Mouse (Mus musculus) intestine, postnatal 0 days (tissue): Measurements from ENCODE around the gene Reg3g. TPM values are rescaled to one million over a fixed set of nuclear protein-coding genes. Genes with fewer than 3 reads are reported as not detected.

Experiments used
- ATAC-seq: fragments of 200-750 bp; cut with Nextera tagmentation; 2 replicates; pipeline ENCODE4 v1.8.0; 2017; ENCODE audit warnings: mild to moderate bottlenecking, moderate TSS enrichment, moderate library complexity
- H3K27ac ChIP-seq: fragments of 300-500 bp; sonication (generic); 2 replicates; pipeline ENCODE4 v1.5.1; 2014; ENCODE audit warnings: mild to moderate bottlenecking, low read depth, low read length, moderate library complexity
- H3K27me3 ChIP-seq: fragments of 300-500 bp; sonication (generic); replicated peaks from 2 replicates; pipeline ENCODE4 v1.6.1; 2014; ENCODE audit warnings: low read length, mixed read lengths; ENCODE audit not compliant: control insufficient read depth, insufficient read depth
- H3K36me3 ChIP-seq: fragments of 300-500 bp; sonication (generic); 2 replicates; pipeline ENCODE4 v1.6.1; 2014; ENCODE audit warnings: mild to moderate bottlenecking, moderate library complexity; ENCODE audit not compliant: control insufficient read depth, insufficient read depth
- H3K4me1 ChIP-seq: fragments of 300-500 bp; sonication (generic); replicated peaks from 2 replicates; pipeline ENCODE4 v1.6.1; 2014; ENCODE audit warnings: antibody characterized with exemption, low read length, mixed read lengths; ENCODE audit not compliant: control insufficient read depth, insufficient read depth
- H3K4me2 ChIP-seq: fragments of 300-500 bp; sonication (generic); replicated peaks from 2 replicates; pipeline ENCODE4 v1.6.1; 2014; ENCODE audit warnings: low read depth, mild to moderate bottlenecking, moderate library complexity
- H3K4me3 ChIP-seq: fragments of 300-500 bp; sonication (generic); 2 replicates; pipeline ENCODE4 v1.5.1; 2014; ENCODE audit warnings: low read depth, low read length
- H3K9ac ChIP-seq: fragments of 300-500 bp; sonication (generic); 2 replicates; pipeline ENCODE4 v1.6.1; 2014; ENCODE audit warnings: mild to moderate bottlenecking, low read depth, low read length
- H3K9me3 ChIP-seq: fragments of 300-500 bp; sonication (generic); 2 replicates; pipeline ENCODE4 v1.6.1; 2016; ENCODE audit warnings: mixed run types; ENCODE audit not compliant: control insufficient read depth
- CTCF ChIP-seq: sonication (generic); IDR thresholded peaks from 2 replicates; pipeline ENCODE4 v1.5.1; 2016; ENCODE audit warnings: low read depth, mild to moderate bottlenecking, control low read depth, antibody characterized with exemption, moderate library complexity
- WGBS: fragments of 180-500 bp; shearing (Covaris S2); extraction: QIAGEN DNeasy Blood & Tissue Kit; methylation state at CpG from one replicate; pipeline ENCODE4 v1.1.7; 2014; 5-methylcytosine and 5-hydroxymethylcytosine counted together
- polyA plus RNA-seq: library from polyadenylated mRNA; unstranded; fragments of >200 nt; fragmentation: Nextera tagmentation; extraction: Ambion mirVana; gene quantifications from 2 replicates; pipeline ENCODE4 v1.2.1, GENCODE M21; 2015

Gene Reg3g
- polyA plus RNA-seq, 1 experiment from 2014 or later: 7.8 TPM

DNA sequence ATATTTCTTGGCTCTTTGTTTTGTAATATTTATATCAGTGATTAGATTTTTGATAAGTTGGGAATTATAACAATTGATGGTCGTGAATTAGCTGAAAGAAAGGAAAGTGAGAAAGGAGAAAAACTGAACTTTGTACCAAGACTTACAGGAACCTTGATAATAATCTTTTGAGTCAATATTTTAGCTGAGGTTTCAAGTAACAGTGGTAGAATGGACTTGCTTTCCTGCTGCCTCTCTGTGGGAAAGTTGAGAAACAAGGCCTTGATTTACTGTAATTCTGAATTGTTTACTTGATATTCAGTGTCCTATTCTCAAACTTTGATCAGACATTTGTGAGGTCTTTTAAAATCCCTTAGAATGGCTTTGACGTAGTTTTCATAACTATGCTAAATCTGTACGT lies 615 bp upstream of the Reg3g start:
- H3K9me3 ChIP-seq: no peaks in the 10 kb centered on the region
- peak; percentile 45; the same call in 1 of the 2 replicates for ATAC-seq
- no peaks in the 10 kb centered on the region for H3K27me3 ChIP-seq
- H3K4me3 ChIP-seq: no peak overlapping the region
- H3K4me2 ChIP-seq: no peak overlapping the region
- no peak overlapping the region for H3K9ac ChIP-seq
- 36% methylated on average over 3 of the region's 3 CpGs for WGBS
- H3K36me3 ChIP-seq: no peaks in the 10 kb centered on the region
- no peaks in the 10 kb centered on the region for H3K4me1 ChIP-seq
- no peak overlapping the region for H3K27ac ChIP-seq
- TF ChIP-seq CTCF: no peak

GRCm38 (mm10) chr6:78463266-78463665 lies 5.4 kb downstream of the Reg3g start:
- Histone ChIP-seq H3K9ac (no peak overlapping the region), H3K27me3 (no peaks in the 10 kb centered on the region), H3K4me1 (no peaks in the 10 kb centered on the region), H3K9me3 (no peaks in the 10 kb centered on the region), H3K27ac (no peak overlapping the region), H3K36me3 (no peaks in the 10 kb centered on the region), H3K4me2 (no peak overlapping the region), H3K4me3 (no peak overlapping the region)
- WGBS: 67% methylated on average over 2 of the region's 2 CpGs
- TF ChIP-seq CTCF: peak; percentile 21; the same call in 1 of the 2 replicates
- no peak for ATAC-seq

- TF ChIP-seq CTCF: no peak
- Histone ChIP-seq H3K27ac (no peak overlapping the region), H3K36me3 (no peaks in the 10 kb centered on the region), H3K9me3 (no peaks in the 10 kb centered on the region), H3K4me2 (no peak overlapping the region), H3K27me3 (no peaks in the 10 kb centered on the region), H3K4me3 (no peak overlapping the region), H3K4me1 (no peaks in the 10 kb centered on the region), H3K9ac (no peak overlapping the region)
- 34% methylated on average over 2 of the region's 2 CpGs for WGBS
- peak; percentile 88 for ATAC-seq
Measured at GRCm38 (mm10) chr6:78462360-78462759, 6.3 kb downstream of the Reg3g start.

- ATAC-seq: no peak
- 49% methylated on average over 3 of the region's 3 CpGs for WGBS
- Histone ChIP-seq H3K9me3 (no peaks in the 10 kb centered on the region), H3K4me2 (no peak overlapping the region), H3K36me3 (no peaks in the 10 kb centered on the region), H3K4me1 (no peaks in the 10 kb centered on the region), H3K27ac (no peak overlapping the region), H3K27me3 (no peaks in the 10 kb centered on the region), H3K9ac (no peak overlapping the region), H3K4me3 (no peak overlapping the region)
- TF ChIP-seq CTCF: no peak
Measured at GRCm38 (mm10) chr6:78460191-78460825, 8.4 kb downstream of the Reg3g start.

DNA sequence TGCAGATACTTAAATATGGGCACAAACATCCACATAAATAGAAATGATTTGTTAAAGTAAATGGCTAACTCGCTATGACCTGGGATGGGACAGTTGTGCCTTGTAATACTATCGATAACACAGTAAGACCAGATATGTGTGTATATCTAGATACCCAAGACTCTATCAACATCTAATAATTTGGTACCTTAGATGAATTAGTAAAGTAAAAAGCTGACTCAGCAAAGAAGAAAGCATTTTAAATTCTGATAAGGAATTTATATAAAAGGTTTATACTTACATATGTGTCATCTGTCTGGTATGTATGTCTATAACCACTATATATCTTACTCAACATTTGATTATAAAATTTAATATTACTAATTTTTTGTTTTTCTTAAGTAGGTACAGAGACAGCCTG lies 15.9 kb downstream of the Reg3g start:
- no peak overlapping the region for H3K4me3 ChIP-seq
- no peaks in the 10 kb centered on the region for H3K27me3 ChIP-seq
- ATAC-seq: no peak
- H3K27ac ChIP-seq: no peak overlapping the region
- H3K36me3 ChIP-seq: no peaks in the 10 kb centered on the region
- no peak overlapping the region for H3K4me2 ChIP-seq
- H3K9me3 ChIP-seq: no peaks in the 10 kb centered on the region
- no peak for TF ChIP-seq CTCF
- no peaks in the 10 kb centered on the region for H3K4me1 ChIP-seq
- H3K9ac ChIP-seq: no peak overlapping the region
- WGBS: 93% methylated on average over 2 of the region's 2 CpGs

DNA sequence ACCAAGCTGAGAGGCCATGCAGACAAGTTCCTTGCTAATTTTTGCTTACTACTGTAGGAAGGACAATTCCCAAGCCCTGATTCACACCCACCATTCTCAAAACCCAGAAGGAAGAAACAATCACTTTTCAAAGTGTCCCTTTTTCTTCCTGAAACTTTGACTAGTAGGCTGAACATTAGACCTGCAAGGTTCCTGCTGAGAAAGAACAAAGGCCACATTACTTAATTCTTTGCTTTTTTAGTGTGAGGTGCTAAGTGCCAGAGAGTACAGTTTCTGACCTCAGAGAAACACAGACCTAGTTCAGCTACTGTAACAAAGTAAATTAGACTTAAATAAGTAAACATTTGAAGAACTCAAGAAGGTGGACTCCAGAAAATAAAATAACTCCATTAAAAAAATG lies 20.3 kb downstream of the Reg3g start:
- H3K27ac ChIP-seq: no peak overlapping the region
- H3K27me3 ChIP-seq: no peaks in the 10 kb centered on the region
- no peaks in the 10 kb centered on the region for H3K9me3 ChIP-seq
- no peak overlapping the region for H3K4me3 ChIP-seq
- TF ChIP-seq CTCF: no peak
- H3K4me1 ChIP-seq: no peaks in the 10 kb centered on the region
- H3K4me2 ChIP-seq: no peak overlapping the region
- H3K36me3 ChIP-seq: no peaks in the 10 kb centered on the region
- no peak for ATAC-seq
- no peak overlapping the region for H3K9ac ChIP-seq

GRCm38 (mm10) chr6:78447202-78447601 lies 21.5 kb downstream of the Reg3g start:
- Histone ChIP-seq H3K36me3 (no peaks in the 10 kb centered on the region), H3K4me3 (no peak overlapping the region), H3K9ac (no peak overlapping the region), H3K4me2 (no peak overlapping the region), H3K27ac (no peak overlapping the region), H3K4me1 (no peaks in the 10 kb centered on the region), H3K9me3 (no peaks in the 10 kb centered on the region), H3K27me3 (no peaks in the 10 kb centered on the region)
- ATAC-seq: peak; percentile 43; the same call in 1 of the 2 replicates
- TF ChIP-seq CTCF: no peak
- WGBS: 16% methylated on average over 1 of the region's 1 CpGs
